Mouse (Mus musculus) lung, postnatal 0 days (tissue): ENCODE data around the gene Gm49450.

Experiments
- CTCF ChIP-seq: IDR thresholded peaks from 2 replicates; pipeline ENCODE4 v1.5.1; 2016; ENCODE audit warnings: antibody characterized with exemption, mild to moderate bottlenecking
- EP300 ChIP-seq: IDR thresholded peaks from 2 replicates; pipeline ENCODE4 v1.6.1; 2016; ENCODE audit warnings: antibody characterized with exemption, mild to moderate bottlenecking, control low read depth

- TF ChIP-seq CTCF (no peak), EP300 (no peak)
Observed at GRCm38 (mm10) chr15:98994957-98995520, 41.7 kb upstream of the Gm49450 start.
